Mouse (Mus musculus): Measurements from ENCODE around the gene Rab5if.

- TF ChIP-seq MAX (IDR thresholded peaks at IDR 0.05; ENCODE audit: low read length): no peak
- TF ChIP-seq CTCF (IDR thresholded peaks at IDR 0.05 in 2 of 3, conservative IDR thresholded peaks at IDR 0.05 in 1 of 3; ENCODE audit: control insufficient read depth in 1 of 3, insufficient read depth in 1 of 3, low read depth in 2 of 3, low read length in 3 of 3, poor library complexity in 1 of 3, severe bottlenecking in 1 of 3): no peak
- no peak for TF ChIP-seq MYC (IDR thresholded peaks at IDR 0.05; ENCODE audit: low read depth, low read length)
- no peak for TF ChIP-seq EP300 (IDR thresholded peaks at IDR 0.05; ENCODE audit: low read depth in 1 of 2, low read length in 2 of 2)
- TF ChIP-seq JUND (IDR thresholded peaks at IDR 0.05; ENCODE audit: low read depth, low read length): no peak
- TF ChIP-seq MEF2A (IDR thresholded peaks at IDR 0.05; ENCODE audit: extremely low read depth, insufficient replicate concordance, low read depth, low read length, poor library complexity, severe bottlenecking): no peak
- no peak for TF ChIP-seq ETS1 (IDR thresholded peaks at IDR 0.05; ENCODE audit: low read depth, low read length)
- no peak for TF ChIP-seq POLR2AphosphoS2 (IDR thresholded peaks at IDR 0.05; ENCODE audit: low read length)
Observed at GRCm38 (mm10) chr2:156838839-156839238, 24.1 kb upstream of the Rab5if start.

Measured in MEL (cell line).